In genomic region chr19:56228586-56228985, GRCm38 (mm10) we compare ENCODE assay signal across 26 mouse cellular contexts. TPM values are rescaled to one million over a fixed set of nuclear protein-coding genes. Genes with fewer than 3 reads are reported as not detected.
DNase-seq lines count a peak whose midpoint lies in the region; ATAC-seq lines count a peak whose summit lies in the region.
"Had no signal": no experiment of that assay in that cellular context is flagged by ENCODE, and none has a peak within 500 bp of the region (broad histone marks: within the 10 kb centered on the region; RNA-seq: fewer than 3 reads in every experiment).

No protein-coding gene starts in this region.

- H3K27me3 ChIP-seq in embryonic facial prominence, embryonic 13.5 days = peaks cover 12% of the 10 kb centered on the region; the same call in 1 of the 2 replicates
- H3K27me3 ChIP-seq in embryonic facial prominence, embryonic 10.5 days (replicated peaks; ENCODE audit: low read depth, poor library complexity, severe bottlenecking) = 0 out of 2 replicates have a peak, but pooled peaks cover 5% of the 10 kb centered on the region
- H3K27me3 ChIP-seq: embryonic facial prominence, embryonic 15.5 days; forebrain, embryonic 15.5 days had no signal

- DNase-seq in embryonic facial prominence, embryonic 10.5 days (ENCODE audit: low spot score) = no peak
- DNase-seq in heart, adult 11 months = peak; percentile 70
- no peak for DNase-seq in heart, postnatal 36 days
- DNase-seq in 3T3-L1 (ENCODE audit: low read depth, low spot score) (peak; percentile 33), NIH3T3 (ENCODE audit: low read depth) (peak; percentile 34)
- no peak for DNase-seq in cerebellum, postnatal 10 days
- DNase-seq in urinary bladder, postnatal 25 days (ENCODE audit: low spot score) = no peak
- DNase-seq: adrenal gland, adult 8-10 months; adrenal gland, postnatal 14 days; adrenal gland, postnatal 36 days; cerebellum, adult 11-12 months; cerebellum, adult 2 months; cerebellum, adult 9-10 months; cerebellum, postnatal 14 days; cerebellum, postnatal 36 days; embryo, embryonic 11 days had no signal

- H3K36me3 ChIP-seq in embryonic facial prominence, embryonic 13.5 days = no peaks in the 10 kb centered on the region
- H3K36me3 ChIP-seq in embryonic facial prominence, embryonic 10.5 days (replicated peaks) = 0 out of 2 replicates have a peak, but pooled peaks cover 4% of the 10 kb centered on the region
- H3K36me3 ChIP-seq: embryonic facial prominence, embryonic 12.5 days; embryonic facial prominence, embryonic 15.5 days; forebrain, embryonic 10.5 days; forebrain, embryonic 15.5 days had no signal

- intact Hi-C loops in heart, postnatal 36 days (cut with DNase I) = no loop called here

- H3K4me2 ChIP-seq in embryonic facial prominence, embryonic 13.5 days = no peak overlapping the region
- H3K4me2 ChIP-seq: embryonic facial prominence, embryonic 12.5 days; embryonic facial prominence, embryonic 15.5 days; forebrain, embryonic 13.5 days; forebrain, embryonic 15.5 days had no signal

- no peak overlapping the region for H3K27ac ChIP-seq in embryonic facial prominence, embryonic 13.5 days
- no peak overlapping the region for H3K27ac ChIP-seq in embryonic facial prominence, embryonic 10.5 days (replicated peaks)
- H3K27ac ChIP-seq: embryonic facial prominence, embryonic 12.5 days; embryonic facial prominence, embryonic 15.5 days; forebrain, embryonic 10.5 days; forebrain, embryonic 13.5 days; forebrain, embryonic 15.5 days had no signal

- H3K9me3 ChIP-seq in embryonic facial prominence, embryonic 13.5 days = no peaks in the 10 kb centered on the region
- peaks cover 6% of the 10 kb centered on the region; the same call in 1 of the 2 replicates for H3K9me3 ChIP-seq in embryonic facial prominence, embryonic 10.5 days
- H3K9me3 ChIP-seq: embryonic facial prominence, embryonic 15.5 days; forebrain, embryonic 15.5 days had no signal

- no peak overlapping the region for H3K4me3 ChIP-seq in embryonic facial prominence, embryonic 13.5 days
- H3K4me3 ChIP-seq in embryonic facial prominence, embryonic 10.5 days = no peak overlapping the region
- H3K4me3 ChIP-seq: embryonic facial prominence, embryonic 12.5 days; embryonic facial prominence, embryonic 15.5 days; erythroblast, embryonic 14.5 days; forebrain, embryonic 10.5 days; forebrain, embryonic 13.5 days; forebrain, embryonic 15.5 days had no signal

- ATAC-seq in embryonic facial prominence, embryonic 13.5 days (ENCODE audit: insufficient number of reproducible peaks, insufficient read depth, low FRiP score, low TSS enrichment, low read depth) = no peak
- ATAC-seq: forebrain, embryonic 13.5 days; forebrain, embryonic 15.5 days had no signal

- H3K9ac ChIP-seq in embryonic facial prominence, embryonic 13.5 days = 0 out of 2 replicates have a peak overlapping the region, but pooled peaks have one; percentile 40
- H3K9ac ChIP-seq: embryonic facial prominence, embryonic 12.5 days; embryonic facial prominence, embryonic 15.5 days; forebrain, embryonic 13.5 days; forebrain, embryonic 15.5 days had no signal

- H3K4me1 ChIP-seq in embryonic facial prominence, embryonic 13.5 days = peaks cover 27% of the 10 kb centered on the region
- peaks cover 29% of the 10 kb centered on the region for H3K4me1 ChIP-seq in embryonic facial prominence, embryonic 10.5 days

RNA-seq across cellular contexts. Expression of gene Habp2, which starts 58.4 kb away (rescaled TPM):
- 0.74 TPM in 1 of 2 replicates, not detected in the other for polyA plus RNA-seq in embryonic facial prominence, embryonic 13.5 days (2015; fragmentation: Nextera tagmentation; extraction: Ambion mirVana)
- polyA plus RNA-seq in embryonic facial prominence, embryonic 10.5 days (2016; fragmentation: Nextera tagmentation; extraction: Ambion mirVana) = not detected in 2 replicates
- not detected for total RNA-seq in heart, postnatal 36 days (2021)
- total RNA-seq: adrenal gland, adult 8-10 months; common myeloid progenitor, adult 5-6 weeks; MEL had no signal
- polyA plus RNA-seq: cerebellum, adult 2 months; embryonic facial prominence, embryonic 12.5 days; forebrain, embryonic 10.5 days; forebrain, embryonic 15.5 days; frontal cortex, adult 2 months had no signal

Comparison
In these comparisons a context has a peak if more than half of its experiments do, and no peak if none do; other contexts are left out.
1. DNase-seq: peak in heart, adult 11 months (single experiment), 3T3-L1 (single experiment) and NIH3T3 (single experiment); none in embryonic facial prominence, embryonic 10.5 days (single experiment), heart, postnatal 36 days (0 of 2), cerebellum, postnatal 10 days (0 of 2) and urinary bladder, postnatal 25 days (single experiment).